Mouse (Mus musculus) macrophage (primary cell): ENCODE results near the gene Hdac1. TPM values are rescaled to one million over a fixed set of nuclear protein-coding genes. Genes with fewer than 3 reads are reported as not detected.

ENCODE experiments used
- H3K27ac ChIP-seq: fragments of 350-480 bp; formaldehyde crosslinking; 2 replicates; pipeline ENCODE4 v1.9.0; 2021
- H3K36me3 ChIP-seq: fragments of 350-480 bp; formaldehyde crosslinking; 2 replicates; pipeline ENCODE4 v1.9.0; 2021; ENCODE audit errors: inconsistent target
- H3K4me3 ChIP-seq: fragments of 350-480 bp; formaldehyde crosslinking; 2 replicates; pipeline ENCODE4 v1.9.0; 2021; ENCODE audit errors: inconsistent target
- H3K79me2 ChIP-seq: fragments of 350-480 bp; formaldehyde crosslinking; 2 replicates; pipeline ENCODE4 v1.9.0; 2021; ENCODE audit errors: inconsistent target
- WGBS: methylation state at CpG from one replicate; pipeline ENCODE4 v1.1.7; 2026; ENCODE audit warnings: inconsistent platforms; ENCODE audit not compliant: missing documents; 5-methylcytosine and 5-hydroxymethylcytosine counted together
- polyA plus RNA-seq: library from polyadenylated mRNA; stranded (reverse); fragments of 250-400 nt; gene quantifications from 3 replicates; pipeline ENCODE4 v1.2.4, GENCODE M21; 2018; ENCODE audit warnings: inconsistent platforms
- total RNA-seq, 78 experiments: library from RNA; depleted of rRNA; stranded (reverse); fragments of 250-400 nt; gene quantifications; 1 replicate in 9 of 78; 2 replicates in 24 of 78; 3 replicates in 43 of 78; 4 replicates in 2 of 78; pipeline ENCODE4 v1.2.4; 2018; ENCODE audit warnings: inconsistent platforms in 56 of 78

The Hdac1 gene
- total RNA-seq (2018; cell fraction: chromatin; rRNA removed), result 100 to 1,000 TPM in 15 of 26 experiments, 10 to 100 TPM in 11; 74.4 to 250 (median 111) TPM
- 10 to 100 TPM; 36.2 to 57.7 (median 44.3) TPM for total RNA-seq (2018; cell fraction: cytosol; rRNA removed)
- total RNA-seq (2018; cell fraction: nucleus; rRNA removed), result 100 to 1,000 TPM in 3 of 26 experiments, 10 to 100 TPM in 23; 46.3 to 220 (median 82.6) TPM
- 45.9 to 65.7 TPM (median 51.4 TPM) in 3 replicates for polyA plus RNA-seq

DNA sequence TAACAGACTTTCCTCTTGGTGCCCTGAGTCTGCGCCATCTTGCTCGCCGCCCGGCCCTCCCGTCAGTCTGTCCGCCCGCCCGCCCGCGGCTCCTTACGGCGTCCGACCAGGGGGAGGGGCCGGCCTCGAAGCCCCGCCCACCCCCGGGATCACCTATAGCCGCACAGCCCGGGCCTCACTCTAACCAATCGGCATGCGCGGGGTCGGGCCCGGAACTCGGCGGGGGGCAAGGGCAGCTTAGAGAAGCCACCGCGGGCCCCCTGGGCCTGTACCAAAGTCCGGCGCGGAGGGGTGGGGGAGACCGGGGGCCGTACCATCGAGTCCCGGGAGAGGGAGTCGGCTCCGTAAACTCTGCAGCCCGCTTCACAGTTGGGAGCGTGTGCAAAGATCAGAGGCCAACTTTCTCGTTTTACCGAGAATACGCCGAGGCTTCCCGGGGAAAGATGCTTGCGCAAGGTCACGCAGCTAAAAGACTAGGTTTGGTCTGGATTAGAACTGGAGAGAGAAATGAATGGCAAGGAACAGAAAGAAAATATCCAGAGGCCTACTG is at the start of gene Hdac1:
Hdac1 (minus strand) TSS at position 122 of the 550 bp plus-strand sequence.
- WGBS, result under 1% methylated on average over 45 of the region's 46 CpGs
- Histone ChIP-seq H3K27ac (peak within 1 kb of the TSS; percentile 69), H3K4me3 (peak within 1 kb of the TSS; percentile 96), H3K36me3 (no peaks in the 10 kb centered on the region), H3K79me2 (peaks cover 48% of the 10 kb centered on the region)

DNA sequence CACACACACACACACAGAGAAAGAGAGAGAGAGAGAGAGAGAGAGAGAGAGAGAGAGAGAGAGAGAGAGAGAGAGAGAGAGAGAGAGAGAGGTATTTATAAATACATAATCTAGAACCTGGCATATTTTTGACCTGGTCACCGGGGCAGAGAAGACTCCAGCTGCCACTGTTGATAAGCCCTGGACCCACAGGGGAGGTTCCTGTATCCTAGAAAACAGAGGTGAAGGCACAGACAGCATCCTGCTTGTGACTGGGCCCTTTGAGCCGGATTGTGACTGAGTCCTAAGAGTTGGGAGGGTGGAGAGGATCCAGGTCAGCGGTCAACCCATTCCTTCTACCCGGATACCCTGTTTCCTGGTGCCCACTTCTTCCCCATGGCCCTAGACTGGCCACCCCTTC is 46.4 kb upstream of the Hdac1 start:
- Histone ChIP-seq H3K79me2 (no peaks in the 10 kb centered on the region), H3K4me3 (no peak overlapping the region), H3K27ac (no peak overlapping the region), H3K36me3 (peaks cover 29% of the 10 kb centered on the region)
- WGBS, result 57% methylated on average over 4 of the region's 4 CpGs

DNA sequence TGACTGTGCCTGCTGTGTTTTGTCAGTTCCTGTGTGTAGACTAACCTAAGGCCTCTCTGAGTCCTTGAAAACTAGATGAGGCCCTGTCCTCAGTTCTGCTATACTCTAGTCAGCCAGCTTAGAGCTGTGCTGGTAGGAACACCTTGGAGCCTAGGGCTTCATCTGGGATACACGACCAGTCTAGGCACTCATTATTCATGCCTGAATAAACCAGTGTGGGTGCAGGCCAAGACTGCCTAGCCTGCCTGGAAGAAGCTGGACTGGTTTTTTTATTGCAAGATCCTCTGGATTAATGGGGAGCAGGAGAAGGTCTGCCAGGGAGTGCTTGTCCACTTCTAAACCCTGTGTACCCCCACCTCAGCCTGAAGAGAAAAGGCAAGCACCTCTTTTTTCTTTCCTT is 44.4 kb upstream of the Hdac1 start:
- 100% methylated on average over 1 of the region's 1 CpGs for WGBS
- H3K36me3 ChIP-seq, result peaks cover 12% of the 10 kb centered on the region
- H3K79me2 ChIP-seq, result no peaks in the 10 kb centered on the region
- H3K4me3 ChIP-seq, result no peak overlapping the region
- H3K27ac ChIP-seq, result no peak overlapping the region

- H3K4me3 ChIP-seq, result no peak overlapping the region
- H3K36me3 ChIP-seq, result peaks cover under 1% of the 10 kb centered on the region; the same call in 1 of the 2 replicates
- 95% methylated on average over 8 of the region's 9 CpGs for WGBS
- H3K79me2 ChIP-seq, result no peaks in the 10 kb centered on the region
- H3K27ac ChIP-seq, result no peak overlapping the region
These were observed 43.3 kb upstream of the Hdac1 start for GRCm38 (mm10) chr4:129585773-129586172.

DNA sequence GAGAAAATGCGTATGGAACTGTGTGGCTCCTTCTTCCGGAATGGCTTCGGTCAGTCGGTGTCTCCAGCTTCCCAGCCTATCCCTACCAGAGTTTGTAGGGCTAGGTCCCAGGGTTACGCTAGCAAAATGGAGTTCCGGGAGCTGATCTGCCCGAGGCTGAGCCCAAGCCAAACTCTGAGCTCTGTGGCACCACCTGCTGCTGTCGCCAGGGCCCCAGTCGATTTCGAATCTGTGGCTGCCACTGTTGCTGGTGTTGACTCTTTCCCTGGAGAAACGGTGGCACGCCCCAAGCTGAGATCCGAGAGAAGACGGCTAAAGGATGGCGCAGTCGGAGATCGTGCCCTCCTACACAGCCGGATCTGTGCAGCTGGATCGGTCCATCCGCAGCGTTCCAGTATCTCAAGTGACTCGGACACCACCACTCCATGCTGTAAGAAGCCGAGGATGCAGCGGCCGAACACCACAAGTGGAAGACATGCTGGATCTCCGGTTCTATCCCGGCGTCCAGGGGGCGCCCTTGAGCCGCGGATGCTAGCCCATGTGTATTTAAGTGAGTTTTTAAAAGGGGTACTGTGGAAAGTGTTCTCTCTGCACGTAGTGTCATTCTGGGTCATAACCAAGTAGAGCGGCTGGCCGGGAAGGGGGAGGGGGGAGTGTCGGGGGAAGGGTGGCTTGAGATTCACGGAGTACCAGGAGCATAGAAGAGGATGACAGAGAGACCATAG is 42.5 kb upstream of the Hdac1 start:
- no peaks in the 10 kb centered on the region for H3K79me2 ChIP-seq
- H3K27ac ChIP-seq, result peak overlapping the region; percentile 57
- peak overlapping the region; percentile 41 for H3K4me3 ChIP-seq
- H3K36me3 ChIP-seq, result no peaks in the 10 kb centered on the region
- WGBS, result 3% methylated on average over 36 of the region's 36 CpGs

GRCm38 (mm10) chr4:129584370-129584769 is 41.9 kb upstream of the Hdac1 start:
- 83% methylated on average over 1 of the region's 1 CpGs for WGBS
- Histone ChIP-seq H3K36me3 (no peaks in the 10 kb centered on the region), H3K79me2 (no peaks in the 10 kb centered on the region), H3K27ac (peak overlapping the region; percentile 57), H3K4me3 (peak overlapping the region; percentile 41)

DNA sequence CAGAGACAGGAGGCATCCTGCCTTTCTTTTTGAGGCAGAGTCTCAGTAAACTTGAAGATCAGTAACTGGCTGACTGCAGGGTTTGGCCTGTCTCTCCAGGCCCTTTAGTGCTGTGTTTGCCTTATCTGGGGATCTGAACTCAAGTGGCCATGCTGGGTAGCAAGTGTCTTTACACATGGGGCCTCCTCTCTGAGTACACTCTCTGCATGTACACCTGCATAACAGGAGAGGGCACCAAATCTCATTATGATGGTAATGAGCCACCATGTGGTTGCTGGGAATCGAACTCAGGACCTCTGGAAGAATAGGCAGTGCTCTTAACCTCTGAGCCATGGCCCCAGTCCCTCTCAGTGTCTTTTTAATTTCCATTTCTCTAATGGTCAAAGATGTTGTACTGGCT is 39.7 kb upstream of the Hdac1 start:
- 94% methylated on average over 1 of the region's 1 CpGs for WGBS
- no peaks in the 10 kb centered on the region for H3K36me3 ChIP-seq

DNA sequence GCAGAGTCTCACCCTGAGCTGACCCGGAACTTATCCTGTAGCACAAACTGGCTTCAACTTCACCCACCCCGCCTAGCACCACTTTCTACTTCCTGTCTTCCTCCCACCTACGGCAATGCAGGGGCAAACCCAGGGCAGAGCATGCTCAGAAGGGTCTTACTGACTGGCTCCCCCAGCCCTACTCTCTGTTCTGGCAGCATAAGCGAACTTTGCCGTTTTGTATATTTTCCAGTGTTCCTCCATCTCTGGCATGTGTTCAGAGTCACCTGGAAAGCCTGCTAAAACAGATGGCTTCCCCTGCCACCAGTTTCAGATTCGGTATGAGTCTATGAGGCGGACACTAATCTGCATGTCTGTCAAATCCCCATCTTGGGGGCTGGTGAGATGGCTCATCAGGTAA is 37.8 kb upstream of the Hdac1 start:
- H3K4me3 ChIP-seq, result no peak overlapping the region
- H3K27ac ChIP-seq, result no peak overlapping the region
- H3K36me3 ChIP-seq, result no peaks in the 10 kb centered on the region
- 57% methylated on average over 7 of the region's 7 CpGs for WGBS
- H3K79me2 ChIP-seq, result no peaks in the 10 kb centered on the region

More for the DNA sequence above, 39.7 kb upstream of the Hdac1 start:
- Histone ChIP-seq H3K4me3 (no peak overlapping the region), H3K79me2 (no peaks in the 10 kb centered on the region), H3K27ac (no peak overlapping the region)

DNA sequence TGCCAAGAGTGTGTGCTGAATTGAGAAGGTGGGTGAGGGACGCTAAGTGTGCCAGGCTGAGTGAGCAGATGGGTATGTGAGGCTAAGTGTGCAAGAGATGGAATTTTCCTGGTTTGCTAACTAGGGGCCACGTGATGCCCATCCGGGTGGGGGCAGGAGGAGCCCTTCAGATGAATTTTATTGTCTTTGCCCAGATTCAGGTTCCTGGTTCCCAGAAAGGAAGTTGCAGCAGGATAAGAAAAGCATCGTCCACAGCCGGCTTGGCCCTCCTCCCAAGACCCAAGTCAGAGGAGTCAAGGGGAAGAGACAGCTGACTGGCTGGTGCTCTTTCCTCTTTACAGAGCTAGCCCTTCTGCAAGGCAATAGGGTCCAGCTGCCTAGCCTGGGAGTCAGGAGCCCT is 36.0 kb upstream of the Hdac1 start, which contains the start of gene Fam167b:
Fam167b (minus strand) TSS at position 84 of the 400 bp plus-strand sequence.
- 49% methylated on average over 5 of the region's 5 CpGs for WGBS
- Histone ChIP-seq H3K4me3 (no peak within 1 kb of the TSS), H3K79me2 (no peaks in the 10 kb centered on the region), H3K27ac (no peak within 1 kb of the TSS), H3K36me3 (no peaks in the 10 kb centered on the region)

DNA sequence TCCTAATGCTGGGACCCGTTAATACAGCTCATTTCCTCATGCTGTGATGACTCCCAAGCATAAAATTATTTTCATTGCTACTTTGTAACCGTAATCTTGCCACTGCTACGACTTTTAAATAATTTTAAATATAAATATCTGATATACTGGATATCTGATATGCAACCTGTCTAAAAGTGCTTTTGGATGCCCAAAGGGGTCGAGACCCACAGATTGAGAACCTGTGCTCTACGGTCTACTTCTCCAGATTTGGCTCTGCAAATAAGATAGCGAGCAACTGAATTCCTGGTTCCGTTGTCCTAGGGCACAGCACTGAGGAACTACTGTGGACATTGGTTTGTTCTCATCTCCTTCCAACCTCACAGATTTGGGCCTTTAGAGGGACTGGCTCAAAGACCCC is 35.2 kb upstream of the Hdac1 start:
- Histone ChIP-seq H3K79me2 (no peaks in the 10 kb centered on the region), H3K4me3 (no peak overlapping the region), H3K36me3 (no peaks in the 10 kb centered on the region), H3K27ac (no peak overlapping the region)
- WGBS, result 89% methylated on average over 7 of the region's 7 CpGs

- Histone ChIP-seq H3K27ac (no peak overlapping the region), H3K79me2 (no peaks in the 10 kb centered on the region), H3K4me3 (no peak overlapping the region), H3K36me3 (no peaks in the 10 kb centered on the region)
- WGBS, result 33% methylated on average over 21 of the region's 21 CpGs
These were observed 34.5 kb upstream of the Hdac1 start for GRCm38 (mm10) chr4:129576863-129577491.

DNA sequence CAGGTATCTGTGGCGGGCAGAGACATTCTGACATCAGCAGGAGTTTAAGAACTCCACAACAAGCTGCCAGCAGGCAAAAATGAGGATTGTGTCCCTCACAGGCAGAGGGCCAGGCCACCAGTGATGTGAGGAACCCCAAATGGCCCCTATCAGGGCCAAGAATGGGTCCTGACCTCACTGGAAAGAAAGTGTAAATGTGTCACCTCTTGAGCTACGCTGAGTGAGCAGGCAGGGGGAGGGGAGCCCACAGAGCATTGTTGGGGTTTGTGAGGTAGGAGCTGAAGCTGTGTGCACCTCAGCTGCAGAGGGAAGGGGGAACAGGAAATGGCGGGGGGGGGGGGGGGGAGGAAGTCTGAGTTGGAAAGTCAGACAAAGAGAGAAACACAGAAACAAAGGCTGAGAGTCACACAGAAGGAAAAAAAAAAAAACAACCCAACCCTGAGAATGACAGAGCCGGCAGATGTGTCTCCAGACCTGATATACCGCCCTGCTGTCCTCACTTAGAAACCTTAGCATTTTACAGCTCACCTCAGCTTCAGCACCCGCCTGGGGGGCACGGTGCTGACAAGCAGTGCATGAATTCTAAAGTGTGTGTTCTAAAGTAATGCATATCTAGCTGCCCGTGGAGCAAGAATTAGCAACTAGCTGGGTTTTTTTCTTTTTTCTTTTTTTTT is 32.8 kb upstream of the Hdac1 start:
- no peaks in the 10 kb centered on the region for H3K36me3 ChIP-seq
- no peaks in the 10 kb centered on the region for H3K79me2 ChIP-seq
- no peak overlapping the region for H3K27ac ChIP-seq
- WGBS, result 10% methylated on average over 7 of the region's 8 CpGs
- no peak overlapping the region for H3K4me3 ChIP-seq

- no peak within 1 kb of the TSS for H3K27ac ChIP-seq
- 43% methylated on average over 8 of the region's 8 CpGs for WGBS
- no peaks in the 10 kb centered on the region for H3K36me3 ChIP-seq
- H3K4me3 ChIP-seq, result no peak within 1 kb of the TSS
- no peaks in the 10 kb centered on the region for H3K79me2 ChIP-seq
These were observed 30.9 kb upstream of the Hdac1 start, which contains the start of gene Lck for GRCm38 (mm10) chr4:129573430-129573829. Lck (minus strand) TSS chr4:129573641.

DNA sequence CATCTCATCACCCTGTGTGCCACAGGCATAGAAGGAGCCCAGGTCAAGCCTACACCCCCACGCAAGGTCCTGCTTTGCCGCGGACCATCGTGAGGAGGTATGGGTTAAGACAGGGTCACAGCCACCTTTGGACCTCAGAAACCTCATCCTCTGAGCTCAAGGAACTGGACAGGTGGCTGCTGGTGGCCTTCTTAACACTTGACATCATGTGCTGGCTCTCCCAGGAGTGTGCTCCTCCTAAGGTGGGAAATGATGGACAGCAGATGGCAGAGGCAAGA is 30.5 kb upstream of the Hdac1 start:
- Histone ChIP-seq H3K4me3 (no peak overlapping the region), H3K27ac (no peak overlapping the region)
- 97% methylated on average over 4 of the region's 4 CpGs for WGBS

More for the DNA sequence above, 30.5 kb upstream of the Hdac1 start:
- Histone ChIP-seq H3K79me2 (no peaks in the 10 kb centered on the region), H3K36me3 (no peaks in the 10 kb centered on the region)
